Mouse (Mus musculus) forebrain, embryonic 11.5 days (tissue): ENCODE data around the gene Atp5g3. TPM values are rescaled to one million over a fixed set of nuclear protein-coding genes. Genes with fewer than 3 reads are reported as not detected.

ENCODE experiments used
- ATAC-seq: fragments of 200-750 bp; cut with Nextera tagmentation; replicated peaks from 2 replicates; pipeline ENCODE4 v1.8.0; 2017; ENCODE audit warnings: moderate TSS enrichment; ENCODE audit not compliant: low FRiP score
- DNase-seq: peaks from one replicate; pipeline ENCODE4 v3.0.0-alpha.2; 2017; ENCODE audit warnings: low spot score
- H3K27ac ChIP-seq: fragments of 300-500 bp; sonication (generic); 2 replicates; pipeline ENCODE4 v1.5.1; 2014; ENCODE audit warnings: low read depth, low read length
- H3K27me3 ChIP-seq: fragments of 300-500 bp; sonication (generic); 2 replicates; pipeline ENCODE4 v1.6.1; 2014; ENCODE audit warnings: mild to moderate bottlenecking, low read length, mixed read lengths; ENCODE audit not compliant: control insufficient read depth, insufficient read depth
- H3K36me3 ChIP-seq: fragments of 300-500 bp; sonication (generic); 2 replicates; pipeline ENCODE4 v1.6.1; 2014; ENCODE audit warnings: mild to moderate bottlenecking, low read length, moderate library complexity, mixed read lengths; ENCODE audit not compliant: control insufficient read depth, insufficient read depth
- H3K4me1 ChIP-seq: fragments of 300-500 bp; sonication (generic); replicated peaks from 2 replicates; pipeline ENCODE4 v1.6.1; 2014; ENCODE audit warnings: low read length, mixed read lengths; ENCODE audit not compliant: control insufficient read depth, insufficient read depth
- H3K4me2 ChIP-seq: fragments of 300-500 bp; sonication (generic); 2 replicates; pipeline ENCODE4 v1.6.1; 2014; ENCODE audit warnings: low read depth, mild to moderate bottlenecking, low read length, moderate library complexity, mixed read lengths; ENCODE audit not compliant: severe bottlenecking
- H3K4me3 ChIP-seq: fragments of 300-500 bp; sonication (generic); 2 replicates; pipeline ENCODE4 v1.5.1; 2014; ENCODE audit warnings: low read depth, low read length
- H3K9ac ChIP-seq: fragments of 300-500 bp; sonication (generic); 2 replicates; pipeline ENCODE4 v1.6.1; 2014; ENCODE audit warnings: low read length
- H3K9me3 ChIP-seq: fragments of 300-500 bp; sonication (generic); 2 replicates; pipeline ENCODE4 v1.6.1; 2016; ENCODE audit warnings: low read length, mixed read lengths; ENCODE audit not compliant: control insufficient read depth
- WGBS: fragments of 180-500 bp; shearing (Covaris S2); extraction: QIAGEN DNeasy Blood & Tissue Kit; methylation state at CpG from one replicate; pipeline ENCODE4 v1.1.7; 2014; 5-methylcytosine and 5-hydroxymethylcytosine counted together
- polyA plus RNA-seq: library from polyadenylated mRNA; unstranded; fragments of >200 nt; fragmentation: Nextera tagmentation; extraction: Ambion mirVana; gene quantifications from 2 replicates; pipeline ENCODE4 v1.2.1, GENCODE M21; 2014

Atp5g3 gene
- polyA plus RNA-seq, 1 experiment from 2014 or later: 769 TPM

DNA sequence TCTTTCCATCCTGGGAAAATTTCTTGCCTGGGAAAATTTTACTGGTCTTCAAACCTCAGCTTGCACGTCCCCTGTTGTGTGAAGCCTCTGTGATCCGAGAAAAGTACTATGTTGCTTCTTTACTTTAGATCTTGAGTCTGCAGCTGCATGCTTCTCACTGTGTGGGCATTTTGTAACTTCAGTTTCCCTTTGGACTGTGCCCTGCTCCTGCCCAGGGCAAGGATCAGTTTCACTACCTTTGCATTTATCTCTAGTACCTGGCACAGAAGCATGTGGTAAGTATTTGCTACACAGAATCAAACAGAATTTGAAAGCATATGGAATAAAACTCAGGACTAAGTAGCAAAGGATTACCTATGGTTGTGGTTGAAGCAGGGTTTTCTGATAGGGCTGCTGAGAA is 27.8 kb upstream of the Atp5g3 start:
- 82% methylated on average over 2 of the region's 2 CpGs for WGBS
- no peak for ATAC-seq

GRCm38 (mm10) chr2:73932676-73933313 is 21.7 kb upstream of the Atp5g3 start:
- Histone ChIP-seq H3K36me3 (no peaks in the 10 kb centered on the region), H3K27ac (no peak overlapping the region), H3K4me1 (no peaks in the 10 kb centered on the region), H3K4me3 (no peak overlapping the region), H3K4me2 (no peak overlapping the region), H3K9me3 (no peaks in the 10 kb centered on the region), H3K9ac (no peak overlapping the region), H3K27me3 (no peaks in the 10 kb centered on the region)
- ATAC-seq: no peak
- WGBS: 84% methylated on average over 8 of the region's 8 CpGs
- no peak for DNase-seq

More for the DNA sequence above, 27.8 kb upstream of the Atp5g3 start:
- Histone ChIP-seq H3K4me1 (no peaks in the 10 kb centered on the region), H3K4me2 (no peak overlapping the region), H3K9me3 (no peaks in the 10 kb centered on the region), H3K27me3 (no peaks in the 10 kb centered on the region), H3K36me3 (no peaks in the 10 kb centered on the region), H3K4me3 (no peak overlapping the region), H3K27ac (no peak overlapping the region), H3K9ac (no peak overlapping the region)
- no peak for DNase-seq

DNA sequence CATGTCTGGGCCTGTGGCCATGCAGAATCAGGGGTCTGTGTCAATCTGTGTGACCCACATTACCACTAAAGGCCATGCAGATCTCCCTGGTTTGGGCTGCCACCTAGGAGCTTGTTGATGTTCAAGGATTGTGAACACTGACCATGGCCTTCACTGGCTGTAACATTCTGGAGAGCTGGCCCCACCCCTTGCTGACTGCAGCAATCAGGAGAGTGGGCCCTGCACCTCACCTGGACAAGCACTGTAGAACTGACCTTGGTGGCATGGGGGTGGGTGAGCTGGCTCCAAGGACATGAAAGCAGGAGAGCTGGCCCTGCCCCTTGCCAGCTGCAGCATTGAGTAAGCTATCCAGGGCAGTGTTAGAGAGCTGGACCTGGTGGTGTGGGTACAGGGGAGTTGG is 16.6 kb upstream of the Atp5g3 start:
- Histone ChIP-seq H3K4me3 (no peak overlapping the region), H3K4me2 (no peak overlapping the region), H3K27ac (no peak overlapping the region), H3K36me3 (no peaks in the 10 kb centered on the region), H3K4me1 (no peaks in the 10 kb centered on the region), H3K27me3 (no peaks in the 10 kb centered on the region), H3K9ac (no peak overlapping the region), H3K9me3 (no peaks in the 10 kb centered on the region)
- ATAC-seq (no peak), DNase-seq (no peak)

DNA sequence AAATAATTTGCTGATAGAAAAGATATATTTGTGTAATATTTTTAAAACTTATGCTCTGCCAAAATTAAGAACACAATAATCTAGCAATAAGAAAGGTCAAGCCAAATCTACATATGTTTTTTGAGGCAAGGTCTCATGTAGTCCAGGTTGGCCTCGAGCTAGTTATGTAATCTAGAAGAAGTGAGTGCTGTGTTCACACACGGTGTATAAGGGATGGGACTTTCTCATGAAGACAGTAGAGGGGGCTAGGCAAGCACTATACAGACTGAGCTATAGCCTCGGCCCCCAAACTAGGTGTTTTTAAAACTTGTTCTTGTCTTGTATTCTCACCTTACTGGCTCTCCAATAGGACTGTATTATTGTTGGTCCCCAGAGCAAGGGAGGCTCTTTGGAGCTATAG is 14.4 kb upstream of the Atp5g3 start:
- 69% methylated on average over 3 of the region's 3 CpGs for WGBS
- H3K4me1 ChIP-seq: no peaks in the 10 kb centered on the region
- H3K27me3 ChIP-seq: no peaks in the 10 kb centered on the region
- H3K27ac ChIP-seq: no peak overlapping the region
- no peak overlapping the region for H3K4me2 ChIP-seq
- H3K36me3 ChIP-seq: no peaks in the 10 kb centered on the region
- no peak overlapping the region for H3K9ac ChIP-seq
- no peak overlapping the region for H3K4me3 ChIP-seq
- ATAC-seq (no peak), DNase-seq (no peak)
- no peaks in the 10 kb centered on the region for H3K9me3 ChIP-seq

GRCm38 (mm10) chr2:73925089-73925488 is 14.0 kb upstream of the Atp5g3 start:
- H3K9me3 ChIP-seq: no peaks in the 10 kb centered on the region
- no peak overlapping the region for H3K9ac ChIP-seq
- DNase-seq: peak; percentile 68
- ATAC-seq: no peak
- no peak overlapping the region for H3K27ac ChIP-seq
- H3K4me1 ChIP-seq: no peaks in the 10 kb centered on the region
- H3K36me3 ChIP-seq: no peaks in the 10 kb centered on the region
- H3K27me3 ChIP-seq: no peaks in the 10 kb centered on the region
- WGBS: 26% methylated on average over 5 of the region's 5 CpGs
- H3K4me3 ChIP-seq: no peak overlapping the region
- no peak overlapping the region for H3K4me2 ChIP-seq

DNA sequence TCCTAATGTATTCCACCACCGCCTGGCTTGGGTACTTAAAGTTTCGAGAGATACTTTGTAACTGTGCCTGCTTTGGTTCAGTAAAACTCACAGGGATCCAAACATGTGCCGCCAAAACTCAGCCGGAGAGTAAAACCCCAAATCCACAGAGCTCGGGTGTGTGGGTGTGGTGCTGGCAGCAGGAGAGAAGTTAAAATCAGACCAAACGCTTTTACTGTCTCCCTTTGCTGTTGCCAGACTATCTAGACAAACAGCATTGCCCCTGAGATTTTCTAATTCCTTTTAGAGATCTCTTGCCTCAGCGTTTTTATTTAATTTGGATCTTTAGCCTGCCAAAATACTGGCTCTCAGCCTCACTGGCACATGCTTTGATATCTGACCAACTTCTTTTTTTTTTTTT is 8.5 kb upstream of the Atp5g3 start:
- WGBS: 82% methylated on average over 7 of the region's 7 CpGs
- Histone ChIP-seq H3K36me3 (no peaks in the 10 kb centered on the region), H3K4me3 (no peak overlapping the region), H3K9me3 (no peaks in the 10 kb centered on the region), H3K4me2 (no peak overlapping the region), H3K27ac (no peak overlapping the region), H3K27me3 (no peaks in the 10 kb centered on the region), H3K9ac (no peak overlapping the region), H3K4me1 (no peaks in the 10 kb centered on the region)
- DNase-seq (no peak), ATAC-seq (no peak)

- H3K4me3 ChIP-seq: no peak overlapping the region
- WGBS: 84% methylated on average over 3 of the region's 3 CpGs
Observed at GRCm38 (mm10) chr2:73912264-73912663, 1.1 kb upstream of the Atp5g3 start.

GRCm38 (mm10) chr2:73910571-73911174 is 453 bp downstream of the Atp5g3 start:
- peak overlapping the region; percentile 82 for H3K4me2 ChIP-seq
- no peaks in the 10 kb centered on the region; the same call in 1 of the 2 replicates for H3K4me1 ChIP-seq
- H3K27me3 ChIP-seq: no peaks in the 10 kb centered on the region
- WGBS: under 1% methylated on average over 48 of the region's 50 CpGs
- peak overlapping the region; percentile 82 for H3K4me3 ChIP-seq
- peaks cover 10% of the 10 kb centered on the region; the same call in 1 of the 2 replicates for H3K36me3 ChIP-seq
- peak; percentile 73 for DNase-seq
- peak overlapping the region; percentile 93 for H3K9ac ChIP-seq
- H3K27ac ChIP-seq: peak overlapping the region; percentile 42; the same call in 1 of the 2 replicates
- no peaks in the 10 kb centered on the region for H3K9me3 ChIP-seq
- no peak; the same call in 1 of the 2 replicates for ATAC-seq

More at GRCm38 (mm10) chr2:73912264-73912663, 1.1 kb upstream of the Atp5g3 start:
- Histone ChIP-seq H3K27ac (no peak overlapping the region), H3K4me2 (no peak overlapping the region), H3K9me3 (no peaks in the 10 kb centered on the region), H3K9ac (no peak overlapping the region), H3K4me1 (no peaks in the 10 kb centered on the region; the same call in 1 of the 2 replicates), H3K36me3 (peaks cover 10% of the 10 kb centered on the region; the same call in 1 of the 2 replicates), H3K27me3 (no peaks in the 10 kb centered on the region)
- no peak for DNase-seq
- no peak for ATAC-seq

- Histone ChIP-seq H3K36me3 (peaks cover 10% of the 10 kb centered on the region; the same call in 1 of the 2 replicates), H3K9ac (no peak overlapping the region), H3K27me3 (no peaks in the 10 kb centered on the region), H3K4me3 (no peak overlapping the region), H3K27ac (no peak overlapping the region), H3K4me2 (no peak overlapping the region), H3K9me3 (no peaks in the 10 kb centered on the region), H3K4me1 (no peaks in the 10 kb centered on the region; the same call in 1 of the 2 replicates)
- DNase-seq: no peak
- no peak for ATAC-seq
- WGBS: 93% methylated on average over 2 of the region's 2 CpGs
Observed at GRCm38 (mm10) chr2:73909116-73909515, 2.0 kb downstream of the Atp5g3 start.
